Mouse (Mus musculus): ENCODE measurements at regions not wholly inside any gene's neighbourhood (a gene's known extent, or its start where the extent isn't known, plus 50 kb on each side); places are given as distances from the start of the nearest gene placed in this dataset.

DNA sequence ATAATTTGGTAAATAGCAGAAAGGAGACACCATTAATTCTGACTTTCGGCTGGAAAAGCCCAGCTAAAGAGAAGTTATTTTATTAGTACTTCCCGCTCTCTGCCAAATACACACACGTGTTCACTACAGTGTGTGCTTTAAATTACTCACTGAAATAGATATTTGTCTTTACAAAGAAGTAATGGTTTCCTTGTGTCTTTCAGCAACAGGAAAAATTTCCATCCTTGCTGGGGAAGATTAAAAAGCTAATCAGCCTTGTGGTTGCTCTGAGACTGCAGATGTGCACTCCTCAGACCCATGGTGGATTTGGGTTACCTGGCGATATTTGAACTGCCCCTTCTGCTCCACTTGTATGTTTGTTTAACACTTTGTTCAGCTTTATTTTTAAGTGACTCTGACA lies 1065.0 kb downstream of the Bcl11a start:
- ChIA-PET CTCF (no interaction called here), POLR2A (no interaction called here)

DNA sequence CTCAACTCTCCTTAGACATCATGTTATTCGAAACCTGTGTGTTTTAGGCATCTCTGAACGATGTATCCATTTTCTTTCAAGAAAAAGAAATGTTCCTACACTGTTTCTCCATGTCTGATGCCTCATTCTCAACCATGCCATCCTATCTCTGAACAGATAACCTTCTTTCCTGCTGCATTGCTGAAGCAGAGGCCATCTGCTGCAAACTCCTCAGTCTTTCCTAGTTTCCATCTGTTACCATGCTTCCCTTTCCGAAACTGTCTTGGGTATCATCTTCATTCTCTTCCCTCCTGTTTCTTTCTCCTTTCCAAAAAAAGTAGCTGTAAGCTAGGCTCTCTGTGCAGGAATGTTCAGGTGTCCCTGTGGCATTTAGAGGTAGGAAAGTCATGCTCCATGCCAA lies 1063.3 kb downstream of the 5730522E02Rik start:
- ChIA-PET POLR2A (interaction anchor here in 1 of 4 experiments (0.7 kb wide), 1 partner anchor 92 kb away, joined by 3 read pairs; no protein-coding TSS in a partner anchor), CTCF (no interaction called here)

DNA sequence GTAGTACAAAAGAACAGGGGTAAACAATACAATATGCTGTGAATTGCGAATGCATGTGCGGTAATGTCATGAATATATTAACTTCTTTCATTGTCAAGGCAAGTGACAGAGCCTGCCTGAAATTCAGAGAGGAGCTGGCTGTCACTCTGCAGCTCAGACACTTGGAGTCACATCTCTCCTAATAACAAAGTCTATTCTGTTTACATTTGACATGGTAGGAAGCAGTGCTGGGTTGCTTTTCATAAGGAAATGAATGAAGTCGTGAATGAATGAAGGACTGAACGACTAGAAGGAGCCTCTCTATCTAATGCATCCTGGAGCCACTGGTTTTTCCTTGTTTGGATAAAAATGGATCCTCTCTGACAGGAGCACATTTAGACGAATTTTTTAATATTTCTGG lies 1053.9 kb downstream of the 5730522E02Rik start:
- CTCF ChIA-PET: no interaction called here
- POLR2A ChIA-PET: interaction anchor here in 1 of 4 experiments (0.6 kb wide), 1 partner anchor 10 kb away, joined by 3 read pairs; no protein-coding TSS in a partner anchor

DNA sequence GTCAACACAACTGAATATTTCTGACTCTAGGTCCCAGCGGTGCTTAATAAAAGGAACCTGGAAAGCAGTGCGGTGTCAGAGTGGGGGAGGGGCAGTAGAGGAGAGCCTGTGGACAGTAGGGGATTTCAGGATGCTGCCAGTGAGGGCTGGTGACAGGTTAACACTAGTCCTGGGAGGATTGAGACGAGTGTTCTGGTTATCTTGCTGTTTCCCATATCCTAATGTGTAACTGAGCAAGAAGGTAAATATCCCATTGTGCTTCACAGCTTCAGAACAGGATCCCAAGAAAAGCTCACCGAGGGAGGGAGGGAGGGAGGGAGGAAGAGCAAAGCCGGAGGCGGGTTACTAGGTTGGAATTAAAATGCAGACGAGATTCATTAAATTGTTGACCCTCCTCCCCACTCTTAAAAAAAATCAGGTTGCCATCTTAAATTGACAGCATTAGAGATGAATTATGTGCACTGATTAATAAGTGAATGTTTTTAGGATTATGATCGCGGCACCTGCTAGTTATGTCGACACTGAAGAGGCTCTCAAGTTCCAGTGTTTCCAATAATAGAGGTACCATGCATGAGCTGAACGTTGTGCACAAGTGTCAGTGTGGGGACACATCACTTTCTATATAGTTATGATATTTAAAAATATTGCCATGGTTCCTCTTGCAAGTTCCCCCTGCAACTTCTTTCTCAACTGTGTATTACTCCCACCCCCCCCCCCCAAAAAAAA lies 1053.3 kb downstream of the 5730522E02Rik start:
- POLR2A ChIA-PET: interaction anchor here in 1 of 4 experiments (0.6 to 0.7 kb wide), 3 partner anchors 9 to 165 kb away, joined by 3 to 7 read pairs (median 3); no protein-coding TSS in a partner anchor
- CTCF ChIA-PET: interaction anchor here in 2 of 4 experiments (0.7 to 0.9 kb wide), 2 partner anchors 9 to 46 kb away, joined by 5 to 6 read pairs; no protein-coding TSS in a partner anchor

DNA sequence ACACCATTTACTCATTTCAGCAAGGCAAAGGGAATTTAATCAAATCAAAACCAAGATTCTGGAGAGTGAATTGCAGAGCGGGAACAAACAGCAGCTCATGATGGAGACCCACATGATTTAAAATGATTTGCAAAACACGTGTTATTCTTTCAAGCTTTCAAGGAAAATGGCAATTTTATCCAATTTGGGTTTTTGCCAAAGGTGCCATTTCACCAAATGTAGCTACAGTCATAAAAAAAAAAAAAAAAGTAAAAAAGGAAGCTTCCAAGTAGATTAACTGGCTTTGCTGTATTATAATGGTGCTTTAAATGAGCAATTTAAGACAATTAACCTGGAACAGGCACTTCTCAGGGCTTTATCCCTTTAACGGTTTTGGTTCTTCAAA lies 1052.7 kb downstream of the 5730522E02Rik start:
- POLR2A ChIA-PET: interaction anchor here in 1 of 4 experiments (0.6 to 0.7 kb wide), 2 partner anchors 47 to 164 kb away, joined by 3 to 7 read pairs; no protein-coding TSS in a partner anchor
- CTCF ChIA-PET: interaction anchor here in 2 of 4 experiments (0.7 to 0.9 kb wide), 2 partner anchors 10 to 47 kb away, joined by 5 to 6 read pairs; no protein-coding TSS in a partner anchor

DNA sequence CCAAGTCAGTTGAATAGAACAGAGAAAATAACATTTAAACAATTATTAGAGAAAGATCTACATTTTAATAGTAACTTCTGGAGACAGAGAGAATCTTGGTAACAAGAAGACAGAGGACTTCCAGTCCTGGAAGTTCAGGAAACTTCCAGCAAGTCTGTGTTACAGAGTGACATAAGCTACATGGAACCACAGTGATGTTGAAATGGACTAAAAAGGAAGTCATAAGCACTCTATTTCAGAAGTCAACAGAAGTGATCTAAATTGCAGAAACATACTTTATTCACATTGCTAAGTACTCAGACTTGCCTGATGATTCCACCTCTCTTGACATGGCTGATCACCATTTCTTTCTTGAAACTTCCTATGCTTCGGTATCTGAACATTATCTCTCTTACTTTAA lies 1051.7 kb downstream of the 5730522E02Rik start:
- ChIA-PET CTCF (interaction anchor here in 1 of 4 experiments (0.6 kb wide), 1 partner anchor 88 kb away, joined by 3 read pairs; no protein-coding TSS in a partner anchor), POLR2A (interaction anchor here in 1 of 4 experiments (0.5 kb wide), 1 partner anchor 1723 kb away, joined by 5 read pairs; no protein-coding TSS in a partner anchor)

DNA sequence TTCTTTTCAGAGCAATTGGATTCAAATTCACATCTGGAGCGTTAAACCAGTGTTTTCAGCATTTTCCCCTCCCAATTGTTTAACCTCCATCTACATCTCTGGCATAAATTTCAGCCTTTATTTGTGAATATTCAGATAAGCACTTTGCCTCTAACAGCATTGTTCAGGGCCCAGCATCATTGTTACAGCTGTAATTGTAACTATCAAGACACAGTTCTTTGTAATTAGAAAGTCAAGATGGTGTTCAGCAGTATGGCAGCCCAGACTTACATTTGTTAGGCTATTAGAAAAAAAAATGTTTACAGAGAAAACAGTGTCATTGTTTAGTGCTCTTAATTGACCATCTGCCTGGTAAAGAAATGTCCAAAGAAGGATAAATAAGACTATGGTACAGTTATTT lies 1042.6 kb downstream of the 5730522E02Rik start:
- ChIA-PET CTCF (no interaction called here), POLR2A (no interaction called here)

DNA sequence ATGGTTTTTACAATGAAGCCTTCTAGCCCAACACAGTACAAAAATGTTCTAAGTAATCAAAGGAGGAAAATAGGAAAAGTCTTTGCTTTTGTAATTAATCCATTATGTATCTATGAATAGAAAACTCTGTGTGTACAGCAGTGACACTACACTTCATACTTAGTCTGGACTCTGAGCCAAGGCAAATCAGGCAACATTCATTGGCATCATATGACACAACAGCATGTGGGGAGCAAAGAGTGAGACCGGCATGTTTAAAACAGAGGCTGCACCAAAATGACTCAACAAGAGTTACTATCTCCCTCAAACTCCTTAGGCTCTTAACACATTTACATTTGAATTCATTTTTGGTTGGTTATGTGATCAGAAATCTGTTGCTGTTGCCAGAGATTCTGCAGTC lies 1039.5 kb downstream of the 5730522E02Rik start:
- POLR2A ChIA-PET: no interaction called here
- CTCF ChIA-PET: no interaction called here

Data from embryonic stem cell, embryonic (primary cell).